Comparison of ENCODE assay signal across 26 mouse cellular contexts in the genomic region with DNA sequence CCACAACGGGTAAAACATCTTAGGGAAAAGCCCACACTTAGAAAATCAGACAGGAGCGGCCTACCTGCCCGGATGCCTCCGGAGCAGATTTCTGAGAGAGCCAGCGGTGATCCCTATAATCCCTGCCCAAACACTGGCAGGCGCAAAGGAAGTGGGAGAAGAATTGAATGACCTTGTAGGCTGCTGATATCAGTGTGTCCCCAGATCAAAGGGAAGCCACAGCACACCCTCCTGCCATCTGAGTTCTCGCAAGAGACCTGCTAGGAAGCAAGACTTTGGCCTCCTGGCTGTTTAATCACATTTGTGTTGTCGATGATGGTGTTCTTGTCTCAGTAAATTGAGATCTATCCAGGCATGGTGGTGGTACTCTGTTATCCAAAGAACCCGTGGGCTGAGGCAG.
"Had no signal": no experiment of that assay in that cellular context is flagged by ENCODE, and none has a peak within 500 bp of the region (broad histone marks: within the 10 kb centered on the region; RNA-seq: fewer than 3 reads in every experiment).

No protein-coding gene starts in this region.

- H3K27ac ChIP-seq: heart, adult 2 months; heart, embryonic 13.5 days; heart, embryonic 15.5 days; hindbrain, embryonic 13.5 days; hindbrain, embryonic 15.5 days; hindbrain, postnatal 0 days; kidney, embryonic 15.5 days; kidney, postnatal 0 days; limb, embryonic 13.5 days; limb, embryonic 15.5 days; liver, embryonic 12.5 days; liver, embryonic 14.5 days had no signal

- DNase-seq: gastrocnemius, postnatal 14 days; gastrocnemius, postnatal 36 days; heart, adult 11 months; heart, adult 2 months; heart, postnatal 14 days; heart, postnatal 36 days; kidney, adult 11 months; kidney, adult 2 months; kidney, adult 9 months; kidney, postnatal 14 days; kidney, postnatal 36 days; layer of hippocampus, adult 9-11 months; layer of hippocampus, postnatal 36 days; left cerebral cortex, postnatal 4 days had no signal

- H3K36me3 ChIP-seq: heart, embryonic 13.5 days; heart, embryonic 15.5 days; hindbrain, embryonic 13.5 days; hindbrain, embryonic 15.5 days; kidney, embryonic 15.5 days; limb, embryonic 13.5 days; limb, embryonic 15.5 days; liver, embryonic 12.5 days had no signal

- H3K4me3 ChIP-seq: heart, adult 2 months; heart, embryonic 13.5 days; heart, embryonic 15.5 days; hindbrain, embryonic 13.5 days; hindbrain, embryonic 15.5 days; kidney, embryonic 15.5 days; limb, embryonic 13.5 days; limb, embryonic 15.5 days; liver, embryonic 12.5 days had no signal

- H3K4me2 ChIP-seq: heart, embryonic 11.5 days; heart, embryonic 13.5 days; heart, embryonic 15.5 days; hindbrain, embryonic 13.5 days; hindbrain, embryonic 15.5 days; kidney, embryonic 15.5 days; limb, embryonic 13.5 days; limb, embryonic 15.5 days; liver, embryonic 12.5 days had no signal

- H3K4me1 ChIP-seq: hindbrain, embryonic 13.5 days; hindbrain, embryonic 15.5 days; kidney, embryonic 15.5 days; limb, embryonic 15.5 days; liver, embryonic 12.5 days had no signal

- H3K9ac ChIP-seq: heart, embryonic 13.5 days; heart, embryonic 15.5 days; hindbrain, embryonic 13.5 days; hindbrain, embryonic 15.5 days; kidney, embryonic 15.5 days; limb, embryonic 15.5 days; liver, embryonic 12.5 days; liver, embryonic 14.5 days had no signal

- H3K9me3 ChIP-seq: heart, embryonic 13.5 days; heart, embryonic 15.5 days; hindbrain, embryonic 13.5 days; hindbrain, embryonic 15.5 days; kidney, embryonic 15.5 days; limb, embryonic 13.5 days; limb, embryonic 15.5 days; liver, embryonic 12.5 days had no signal

- H3K27me3 ChIP-seq: heart, embryonic 13.5 days; heart, embryonic 15.5 days; hindbrain, embryonic 13.5 days; hindbrain, embryonic 15.5 days; kidney, embryonic 15.5 days; limb, embryonic 13.5 days; limb, embryonic 15.5 days; liver, embryonic 12.5 days had no signal

- ATAC-seq: hindbrain, postnatal 0 days; liver, embryonic 12.5 days had no signal
